Mouse (Mus musculus) erythroblast, embryonic 14.5 days (primary cell): ENCODE results near the gene Vps33b.

ENCODE experiments used
- GATA1 ChIP-seq: IDR thresholded peaks from 2 replicates; pipeline ENCODE4 v1.6.1; 2012; ENCODE audit warnings: low read length, inconsistent platforms, mixed read lengths
- TAL1 ChIP-seq: IDR thresholded peaks from 3 replicates; pipeline ENCODE4 v1.6.1; 2012; ENCODE audit warnings: low read length, inconsistent platforms, mixed read lengths

GRCm38 (mm10) chr7:80252886-80253285 is 16.6 kb upstream of the Vps33b start:
- TF ChIP-seq GATA1 (no peak), TAL1 (no peak)
